ENCODE assay signal across 8 mouse cellular contexts in the genomic region with DNA sequence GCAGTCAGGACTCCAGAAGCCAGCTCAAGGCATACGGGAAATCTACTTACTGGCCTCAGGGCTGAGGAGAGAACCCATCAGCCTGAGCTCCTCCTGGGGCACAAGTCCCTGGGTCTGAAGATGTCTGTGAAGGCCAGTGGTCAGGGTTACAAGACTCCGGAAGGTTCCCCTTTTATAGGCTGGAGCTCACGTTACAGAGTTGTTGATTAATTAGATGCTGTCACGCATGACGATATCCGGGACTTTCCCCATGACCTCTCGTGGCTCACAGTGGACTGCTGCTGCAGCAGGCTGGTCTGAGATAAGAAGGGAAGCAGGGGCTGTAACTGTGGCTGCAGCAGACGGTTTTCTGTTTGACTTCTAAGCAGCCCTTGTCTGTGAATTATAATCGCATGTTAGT. TPM values are rescaled to one million over a fixed set of nuclear protein-coding genes. Genes with fewer than 3 reads are reported as not detected.
DNase-seq lines count a peak whose midpoint lies in the region; ATAC-seq and TF ChIP-seq lines count a peak whose summit lies in the region.

No protein-coding gene starts in this region.

- peak overlapping the region; percentile 7; the same call in 1 of the 2 replicates for H3K4me3 ChIP-seq in heart, postnatal 0 days (ENCODE audit: low read depth, low read length)
- H3K4me3 ChIP-seq in limb, embryonic 12.5 days (replicated peaks) = no peak overlapping the region
- H3K4me3 ChIP-seq in cerebellum, adult 2 months (replicated peaks; ENCODE audit: insufficient read depth, low read depth, low read length) = no peak overlapping the region

- peak; percentile 85 for DNase-seq in CD4-positive helper T cell, adult 2 months (ENCODE audit: low read depth, low spot score)
- peak; percentile 66 for DNase-seq in adrenal gland, adult 8-10 months
- DNase-seq in heart, postnatal 0 days (ENCODE audit: low spot score) = peak; percentile 66
- peak; percentile 45 for DNase-seq in mesoderm, embryonic 11.5 days (ENCODE audit: low read depth, low spot score)
- DNase-seq in cerebellum, adult 2 months = no peak
- DNase-seq in cerebellum, postnatal 14 days = no peak
- no peak for DNase-seq in layer of hippocampus, postnatal 25 days (ENCODE audit: extremely low spot score in 1 of 2, low spot score in 1 of 2)

- no peaks in the 10 kb centered on the region for H3K9me3 ChIP-seq in heart, postnatal 0 days (replicated peaks; ENCODE audit: control insufficient read depth, low read length)
- H3K9me3 ChIP-seq in limb, embryonic 12.5 days = no peaks in the 10 kb centered on the region

- no peak for TF ChIP-seq POLR2A in cerebellum, adult 2 months (IDR thresholded peaks at IDR 0.05; ENCODE audit: borderline replicate concordance, insufficient read depth, low read length)

- H3K9ac ChIP-seq in heart, postnatal 0 days (replicated peaks; ENCODE audit: low read depth, low read length) = no peak overlapping the region
- H3K9ac ChIP-seq in limb, embryonic 12.5 days (replicated peaks) = no peak overlapping the region

- peak overlapping the region; percentile 47 for H3K4me2 ChIP-seq in heart, postnatal 0 days (ENCODE audit: low read depth, low read length)
- H3K4me2 ChIP-seq in limb, embryonic 12.5 days = peak overlapping the region; percentile 24

- ATAC-seq in heart, postnatal 0 days (ENCODE audit: insufficient read depth, low read depth) = peak; percentile 39; the same call in 1 of the 2 replicates
- ATAC-seq in limb, embryonic 12.5 days (ENCODE audit: insufficient number of reproducible peaks, insufficient read depth, low FRiP score, low TSS enrichment, low read depth) = no peak

- peak overlapping the region; percentile 71 for H3K27ac ChIP-seq in heart, postnatal 0 days (ENCODE audit: low read depth)
- no peak overlapping the region for H3K27ac ChIP-seq in limb, embryonic 12.5 days
- no peak overlapping the region for H3K27ac ChIP-seq in cerebellum, adult 2 months (ENCODE audit: insufficient read depth, low read length)

- TF ChIP-seq EP300 in heart, postnatal 0 days (IDR thresholded peaks at IDR 0.05; ENCODE audit: low read depth) = no peak

- H3K27me3 ChIP-seq in heart, postnatal 0 days (ENCODE audit: control insufficient read depth, insufficient read depth, low read length) = no peaks in the 10 kb centered on the region
- H3K27me3 ChIP-seq in limb, embryonic 12.5 days = peaks cover 25% of the 10 kb centered on the region
- H3K27me3 ChIP-seq in cerebellum, adult 2 months (ENCODE audit: control insufficient read depth, insufficient read depth, low read length) = no peaks in the 10 kb centered on the region

- no peak for TF ChIP-seq CTCF in heart, postnatal 0 days (IDR thresholded peaks at IDR 0.05; ENCODE audit: low read depth)
- TF ChIP-seq CTCF in cerebellum, adult 2 months (IDR thresholded peaks at IDR 0.05; ENCODE audit: borderline replicate concordance, insufficient read depth, low read depth, low read length) = no peak

- H3K36me3 ChIP-seq in heart, postnatal 0 days (replicated peaks; ENCODE audit: control insufficient read depth, insufficient read depth, low read length) = no peaks in the 10 kb centered on the region
- H3K36me3 ChIP-seq in limb, embryonic 12.5 days = no peaks in the 10 kb centered on the region

- WGBS in heart, postnatal 0 days = 5% methylated on average over 9 of the region's 9 CpGs
- WGBS in limb, embryonic 12.5 days = 8% methylated on average over 9 of the region's 9 CpGs
- 63% methylated on average over 9 of the region's 9 CpGs for WGBS in cerebellum, adult 2 months

- peaks cover 32% of the 10 kb centered on the region for H3K4me1 ChIP-seq in heart, postnatal 0 days (ENCODE audit: control insufficient read depth, insufficient read depth)
- peaks cover 30% of the 10 kb centered on the region for H3K4me1 ChIP-seq in limb, embryonic 12.5 days (replicated peaks)
- peaks cover 6% of the 10 kb centered on the region for H3K4me1 ChIP-seq in cerebellum, adult 2 months (ENCODE audit: control insufficient read depth, insufficient read depth, low read length)

RNA-seq across cellular contexts. Expression of a gene that starts 1.2 kb away (rescaled TPM):
- total RNA-seq in adrenal gland, adult 8-10 months (2022) = 10 to 100 TPM in 2 of 4 experiments, 1 to 10 TPM in 2; 7.6 to 12.1 (median 10.1) TPM
- total RNA-seq in heart, postnatal 0 days (2014; rRNA removed; ENCODE audit: low replicate concordance) = 5.7 and 12.9 TPM in 2 replicates
- polyA plus RNA-seq in heart, postnatal 0 days (2015; fragmentation: Nextera tagmentation; extraction: Ambion mirVana) = 3.6 and 4.3 TPM in 2 replicates
- polyA plus RNA-seq in limb, embryonic 12.5 days (2016; fragmentation: Nextera tagmentation; extraction: Ambion mirVana) = 0.55 and 0.74 TPM in 2 replicates
- 0.93 and 1.0 TPM in 2 replicates for polyA plus RNA-seq in cerebellum, adult 2 months (2012; rRNA removed)
- under 1 TPM; 0.42 to 0.68 TPM for total RNA-seq in layer of hippocampus, postnatal 25 days (2021)

RNA-seq across cellular contexts. Expression of a gene that starts 28.8 kb away (rescaled TPM):
- 10 to 100 TPM; 50.9 to 64.5 (median 54.8) TPM for total RNA-seq in adrenal gland, adult 8-10 months (2022)
- total RNA-seq in heart, postnatal 0 days (2014; rRNA removed; ENCODE audit: low replicate concordance) = 26.7 and 58.0 TPM in 2 replicates
- polyA plus RNA-seq in heart, postnatal 0 days (2015; fragmentation: Nextera tagmentation; extraction: Ambion mirVana) = 15.4 and 16.0 TPM in 2 replicates
- polyA plus RNA-seq in limb, embryonic 12.5 days (2016; fragmentation: Nextera tagmentation; extraction: Ambion mirVana) = 47.2 and 52.9 TPM in 2 replicates
- 23.6 and 25.7 TPM in 2 replicates for polyA plus RNA-seq in cerebellum, adult 2 months (2012; rRNA removed)
- 10 to 100 TPM; 36.0 to 40.5 TPM for total RNA-seq in layer of hippocampus, postnatal 25 days (2021)

RNA-seq across cellular contexts. Expression of a gene that starts 34.2 kb away (rescaled TPM):
- total RNA-seq in adrenal gland, adult 8-10 months (2022) = 1 to 10 TPM; 4.0 to 6.3 (median 4.9) TPM
- 13.7 and 31.1 TPM in 2 replicates for total RNA-seq in heart, postnatal 0 days (2014; rRNA removed; ENCODE audit: low replicate concordance)
- 6.6 and 8.5 TPM in 2 replicates for polyA plus RNA-seq in heart, postnatal 0 days (2015; fragmentation: Nextera tagmentation; extraction: Ambion mirVana)
- polyA plus RNA-seq in limb, embryonic 12.5 days (2016; fragmentation: Nextera tagmentation; extraction: Ambion mirVana) = 4.5 and 4.9 TPM in 2 replicates
- 9.9 and 10.7 TPM in 2 replicates for polyA plus RNA-seq in cerebellum, adult 2 months (2012; rRNA removed)
- total RNA-seq in layer of hippocampus, postnatal 25 days (2021) = 10 to 100 TPM; 11.5 to 16.6 TPM

Comparison
In these comparisons a context has a peak if more than half of its experiments do, and no peak if none do; other contexts are left out.
1. DNase-seq: peak in CD4-positive helper T cell, adult 2 months (single experiment), adrenal gland, adult 8-10 months (single experiment), heart, postnatal 0 days (single experiment) and mesoderm, embryonic 11.5 days (single experiment); none in cerebellum, adult 2 months (0 of 2), cerebellum, postnatal 14 days (0 of 2) and layer of hippocampus, postnatal 25 days (0 of 2).